16 mouse cellular contexts compared by ENCODE assay signal in the genomic region with DNA sequence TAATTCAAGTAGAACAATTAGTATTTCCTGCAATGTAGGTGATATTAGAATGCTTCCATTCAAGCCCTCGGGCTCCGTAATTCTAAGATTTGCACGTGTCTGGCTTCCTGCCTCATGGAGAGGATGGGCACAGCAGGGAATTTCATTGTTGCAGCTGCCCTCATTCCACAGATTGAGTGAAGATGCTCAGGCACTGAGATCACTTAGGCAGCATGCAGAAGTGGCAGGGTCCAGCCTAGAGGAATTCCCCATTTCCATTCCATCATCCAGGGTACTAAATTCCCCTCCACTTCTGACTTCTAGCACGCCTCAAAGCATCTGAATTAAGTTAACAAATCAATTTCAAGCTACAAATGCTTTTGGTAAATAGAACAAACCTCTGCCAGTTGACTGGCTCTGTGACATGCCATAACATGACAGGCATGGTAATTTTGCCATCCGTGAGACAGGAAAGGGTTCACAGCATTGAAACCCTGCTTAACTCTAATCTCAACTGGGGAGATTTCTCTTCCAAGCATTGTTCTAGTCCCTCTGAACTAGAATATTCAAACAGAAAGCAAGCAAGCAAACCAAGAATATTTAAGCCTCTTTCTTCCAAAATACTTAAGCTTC.
DNase-seq lines count a peak whose midpoint lies in the region; ATAC-seq and TF ChIP-seq lines count a peak whose summit lies in the region.
"Had no signal": no experiment of that assay in that cellular context is flagged by ENCODE, and none has a peak within 500 bp of the region (broad histone marks: within the 10 kb centered on the region; RNA-seq: fewer than 3 reads in every experiment).

No protein-coding gene starts in this region.

- 28% methylated on average over 5 of the region's 5 CpGs for WGBS in hindbrain, embryonic 10.5 days
- 12% methylated on average over 5 of the region's 5 CpGs for WGBS in midbrain, embryonic 13.5 days
- WGBS in intestine, embryonic 15.5 days: 61% methylated on average over 5 of the region's 5 CpGs

- in situ Hi-C loops in ES-E14 (cut with MboI; ENCODE audit: low sequenced_read_pairs in 2 of 2, unreplicated experiment in 2 of 2): no loop called here

- H3K4me3 ChIP-seq in ES-E14 (ENCODE audit: insufficient read depth in 1 of 2, low read depth in 1 of 2, low read length in 2 of 2, poor library complexity in 1 of 2, severe bottlenecking in 1 of 2): no peak overlapping the region
- H3K4me3 ChIP-seq in hindbrain, embryonic 10.5 days: no peak overlapping the region
- H3K4me3 ChIP-seq in midbrain, embryonic 13.5 days (replicated peaks): no peak overlapping the region
- H3K4me3 ChIP-seq in intestine, embryonic 15.5 days (replicated peaks): no peak overlapping the region
- H3K4me3 ChIP-seq: erythroblast, embryonic 14.5 days; liver, embryonic 12.5 days had no signal

- peak; percentile 88 for ATAC-seq in midbrain, embryonic 13.5 days
- ATAC-seq in intestine, embryonic 15.5 days: no peak
- ATAC-seq: liver, embryonic 12.5 days had no signal

- no peaks in the 10 kb centered on the region for H3K36me3 ChIP-seq in ES-E14 (ENCODE audit: control insufficient read depth, insufficient read depth, low read length, poor library complexity, severe bottlenecking)
- H3K36me3 ChIP-seq in hindbrain, embryonic 10.5 days: no peaks in the 10 kb centered on the region
- no peaks in the 10 kb centered on the region for H3K36me3 ChIP-seq in midbrain, embryonic 13.5 days
- H3K36me3 ChIP-seq in intestine, embryonic 15.5 days: no peaks in the 10 kb centered on the region
- H3K36me3 ChIP-seq: G1E; liver, embryonic 12.5 days had no signal

- DNase-seq in cerebellum, adult 9-10 months: peak; percentile 1
- DNase-seq in cerebellum, adult 11-12 months: no peak
- peak; percentile 7 for DNase-seq in ES-E14 (ENCODE audit: low read depth, low spot score)
- peak; percentile 11 for DNase-seq in hindbrain, embryonic 10.5 days (ENCODE audit: low spot score)
- DNase-seq in B cell, adult 2 months: no peak
- no peak for DNase-seq in thymus, postnatal 36 days
- DNase-seq: gastrocnemius, postnatal 14 days; kidney, postnatal 4 days; lung, postnatal 4 days; right cerebral cortex, postnatal 14 days; thymus, postnatal 25 days had no signal

- no peak overlapping the region for H3K9ac ChIP-seq in ES-E14 (ENCODE audit: insufficient read depth, low read depth, low read length, poor library complexity, severe bottlenecking)
- no peak overlapping the region for H3K9ac ChIP-seq in midbrain, embryonic 13.5 days (replicated peaks)
- no peak overlapping the region for H3K9ac ChIP-seq in intestine, embryonic 15.5 days
- H3K9ac ChIP-seq: liver, embryonic 12.5 days had no signal

- H3K27ac ChIP-seq in ES-E14 (ENCODE audit: insufficient read depth, low read depth, low read length, poor library complexity, severe bottlenecking): no peak overlapping the region
- H3K27ac ChIP-seq in hindbrain, embryonic 10.5 days: no peak overlapping the region
- no peak overlapping the region for H3K27ac ChIP-seq in midbrain, embryonic 13.5 days
- H3K27ac ChIP-seq in intestine, embryonic 15.5 days: no peak overlapping the region
- H3K27ac ChIP-seq: liver, embryonic 12.5 days had no signal

- peaks cover 2 to 3% of the 10 kb centered on the region in 2 experiments; a peak in 3 of 4 replicates for H3K4me1 ChIP-seq in ES-E14 (ENCODE audit: control insufficient read depth in 2 of 2, insufficient read depth in 2 of 2, low read length in 2 of 2, poor library complexity in 1 of 2)
- H3K4me1 ChIP-seq in hindbrain, embryonic 10.5 days (replicated peaks): no peaks in the 10 kb centered on the region
- H3K4me1 ChIP-seq in midbrain, embryonic 13.5 days (replicated peaks): 0 out of 2 replicates have a peak, but pooled peaks cover 3% of the 10 kb centered on the region
- no peaks in the 10 kb centered on the region for H3K4me1 ChIP-seq in intestine, embryonic 15.5 days (replicated peaks)
- H3K4me1 ChIP-seq: liver, embryonic 12.5 days had no signal

- no peaks in the 10 kb centered on the region for H3K9me3 ChIP-seq in ES-E14 (ENCODE audit: control insufficient read depth, insufficient read depth, low read depth, low read length)
- H3K9me3 ChIP-seq in hindbrain, embryonic 10.5 days: no peaks in the 10 kb centered on the region
- H3K9me3 ChIP-seq in midbrain, embryonic 13.5 days: no peaks in the 10 kb centered on the region
- no peaks in the 10 kb centered on the region for H3K9me3 ChIP-seq in intestine, embryonic 15.5 days
- H3K9me3 ChIP-seq: G1E; liver, embryonic 12.5 days had no signal

- H3K4me2 ChIP-seq in midbrain, embryonic 13.5 days (replicated peaks): no peak overlapping the region
- no peak overlapping the region for H3K4me2 ChIP-seq in intestine, embryonic 15.5 days (replicated peaks)
- H3K4me2 ChIP-seq: liver, embryonic 12.5 days had no signal

- H3K27me3 ChIP-seq in hindbrain, embryonic 10.5 days (ENCODE audit: insufficient read depth, poor library complexity, severe bottlenecking): peaks cover 2% of the 10 kb centered on the region
- peaks cover 37% of the 10 kb centered on the region for H3K27me3 ChIP-seq in midbrain, embryonic 13.5 days
- H3K27me3 ChIP-seq in intestine, embryonic 15.5 days (replicated peaks): no peaks in the 10 kb centered on the region
- H3K27me3 ChIP-seq: liver, embryonic 12.5 days had no signal

TF ChIP-seq in ES-E14, 5 proteins besides CTCF, POLR2A, EP300 and RAD21:
- TF ChIP-seq MAFK (IDR thresholded peaks at IDR 0.05; ENCODE audit: insufficient read depth, low read depth, low read length) (no peak), ZC3H11A (IDR thresholded peaks at IDR 0.05; ENCODE audit: borderline replicate concordance, low read depth, low read length) (no peak), HCFC1 (IDR thresholded peaks at IDR 0.05; ENCODE audit: borderline replicate concordance, insufficient read depth, low read length) (no peak), ZNF384 (IDR thresholded peaks at IDR 0.05; ENCODE audit: low read depth, low read length) (no peak), CHD2 (IDR thresholded peaks at IDR 0.05; ENCODE audit: low read depth, low read length) (no peak)

Comparison
In these comparisons a context has a peak if more than half of its experiments do, and no peak if none do; other contexts are left out.
1. DNase-seq: peak in cerebellum, adult 9-10 months (single experiment), ES-E14 (single experiment) and hindbrain, embryonic 10.5 days (single experiment); none in cerebellum, adult 11-12 months (single experiment), B cell, adult 2 months (0 of 2) and thymus, postnatal 36 days (0 of 2).